Mouse (Mus musculus) heart, adult 9 months (tissue): ENCODE results near the gene Mipep.
A peak's percentile ranks its signal among the peaks of the same experiment; 100 is the strongest.

Source experiments
- DNase-seq, 2 experiments: peaks; one replicate each; pipeline ENCODE4 v3.0.0; 2022; ENCODE audit warnings: low spot score in 2 of 2

Gene Mipep

GRCm38 (mm10) chr14:60757265-60757664 is 27.1 kb upstream of the Mipep start:
- no peak for DNase-seq

DNA sequence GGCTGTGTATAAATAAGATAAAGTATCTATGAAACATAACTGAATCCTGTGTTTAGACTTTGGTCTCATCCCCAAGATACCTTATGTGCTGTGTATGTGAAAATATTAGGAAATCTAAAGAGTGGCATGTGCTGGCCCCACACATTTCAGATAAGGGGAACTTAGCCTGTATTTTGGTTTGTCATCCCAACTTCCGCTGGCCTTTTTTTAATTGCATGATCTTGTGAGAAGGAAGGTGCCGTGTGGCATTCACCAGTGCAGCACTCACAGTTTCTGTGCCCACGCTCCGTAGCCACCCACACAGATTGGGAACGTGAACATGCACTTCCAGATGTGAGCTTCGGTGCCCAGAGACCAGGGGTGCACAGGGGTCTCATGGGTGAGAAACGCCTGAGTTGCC is 26.7 kb upstream of the Mipep start:
- no peak for DNase-seq

DNA sequence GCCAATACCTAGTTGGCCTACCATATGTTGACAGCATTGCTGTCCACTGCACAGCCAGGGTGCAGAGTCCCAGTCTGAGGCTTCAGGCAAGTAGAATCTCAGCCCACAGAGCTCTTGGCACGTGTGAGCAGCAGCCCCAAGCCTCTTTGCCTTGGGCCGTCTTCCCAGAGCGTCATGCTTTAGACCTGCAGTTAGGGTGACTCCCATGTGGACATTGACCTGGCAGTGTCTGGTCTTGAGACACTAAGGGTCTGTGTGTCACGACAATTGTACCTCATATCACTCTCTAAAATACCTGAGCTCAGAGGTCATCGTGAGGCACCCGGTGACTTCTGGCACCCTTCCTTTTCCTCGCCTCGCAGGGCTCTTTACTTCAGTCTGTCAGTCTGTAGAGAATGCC is 25.3 kb upstream of the Mipep start:
- DNase-seq, result no peak

DNA sequence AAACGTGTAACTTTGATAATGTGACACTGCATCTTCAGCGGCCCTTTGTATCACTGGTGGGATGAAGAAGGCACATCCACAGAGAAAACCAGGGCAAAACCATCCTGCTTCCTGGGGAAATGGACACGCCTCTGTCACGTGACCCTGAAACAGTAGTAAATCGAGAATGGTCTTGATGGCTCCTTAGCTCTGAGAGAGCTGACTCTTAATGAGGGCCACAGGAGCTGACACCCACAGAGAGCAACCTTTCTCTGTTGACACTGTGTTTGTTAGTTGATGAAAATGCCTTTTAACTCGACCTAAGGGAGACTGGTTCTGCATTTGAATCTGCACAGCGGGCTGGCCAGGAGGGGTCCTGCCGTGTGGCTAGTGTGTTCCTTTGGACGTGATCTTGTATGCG is 22.6 kb upstream of the Mipep start:
- no peak for DNase-seq

- peak in 1 of 2 experiments; percentile 57 for DNase-seq
Observed at GRCm38 (mm10) chr14:60762754-60763153, 21.6 kb upstream of the Mipep start.

DNA sequence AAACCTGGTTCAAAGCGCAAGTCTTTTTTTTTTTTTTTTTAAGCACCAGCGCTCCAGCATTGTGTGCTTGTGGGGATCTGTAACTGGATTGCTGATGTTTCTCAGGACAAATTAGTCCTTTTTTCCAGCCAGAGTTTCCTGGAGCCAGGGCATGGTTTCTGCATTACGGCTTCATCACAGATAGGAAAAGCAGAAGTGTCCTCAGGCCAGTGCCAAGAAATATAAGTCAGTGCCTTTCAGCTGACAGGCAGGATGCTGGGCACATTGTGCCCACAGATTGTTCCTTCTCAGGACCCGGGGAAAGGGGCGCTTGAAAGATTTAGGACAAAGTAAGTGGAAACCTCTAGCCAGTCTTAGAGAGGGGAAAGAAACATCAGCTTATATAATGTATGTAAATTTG is 20.6 kb upstream of the Mipep start:
- DNase-seq, result peak; percentile 47 to 69

DNA sequence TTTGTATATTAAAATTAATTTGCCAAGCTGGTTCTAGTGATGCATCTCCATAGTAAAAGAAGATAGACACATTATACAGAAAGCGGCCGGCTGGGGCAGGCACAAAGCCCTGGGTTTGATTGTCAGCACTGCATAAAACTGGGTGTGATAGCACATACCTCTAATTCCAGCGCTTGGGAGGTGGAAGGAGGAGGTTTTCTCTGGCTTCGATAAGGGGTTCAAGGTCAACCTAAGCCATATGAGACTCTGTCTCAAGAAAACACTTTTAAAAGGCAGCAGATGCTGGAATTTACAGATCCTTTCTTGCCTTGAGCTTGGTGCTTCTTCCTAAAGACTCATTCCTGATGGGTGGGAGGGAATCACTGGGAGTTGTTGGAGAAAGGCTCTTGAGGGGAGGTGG is 19.8 kb upstream of the Mipep start:
- DNase-seq, result no peak

DNA sequence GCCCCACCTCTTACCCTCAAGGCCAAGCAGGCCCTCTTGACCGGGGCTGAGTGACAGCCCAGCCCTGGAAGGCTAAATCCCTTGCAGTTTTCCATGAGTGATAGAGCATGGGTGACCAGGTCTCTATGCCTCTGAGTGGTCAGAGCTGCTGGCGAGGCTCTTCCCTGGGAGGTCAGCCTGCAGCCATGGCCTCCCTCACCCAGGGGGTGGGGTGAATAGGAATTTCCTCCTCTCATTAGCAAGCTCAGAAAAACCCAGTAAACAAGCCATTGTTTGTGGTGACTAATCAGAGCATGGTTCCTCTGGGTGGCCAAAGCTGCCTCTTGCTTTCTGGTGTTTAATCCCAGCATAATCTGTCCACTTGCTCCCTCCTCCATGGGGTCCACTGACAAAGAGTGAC is 19.3 kb upstream of the Mipep start:
- peak; percentile 50 to 67 for DNase-seq

DNA sequence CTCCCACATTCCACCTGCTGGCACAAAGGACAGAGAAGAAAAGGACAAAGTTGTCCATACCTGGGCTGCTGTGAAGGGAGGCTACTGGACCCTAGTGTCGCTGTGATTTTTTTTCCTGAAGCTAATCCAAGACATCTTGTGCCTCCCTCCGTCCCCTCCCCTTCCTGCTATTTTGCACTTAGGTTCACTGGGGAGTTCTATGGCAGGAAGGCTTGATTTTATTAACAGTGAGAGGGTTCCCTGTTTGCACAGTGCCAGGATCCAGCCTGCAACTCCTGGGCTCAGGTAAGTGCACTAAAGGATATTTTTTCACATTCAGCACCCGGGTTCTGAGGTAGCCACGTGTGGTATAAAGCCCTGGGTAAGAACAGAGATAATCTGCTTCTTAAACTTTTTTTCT is 16.5 kb upstream of the Mipep start, which contains the start of gene C1qtnf9:
Gene C1qtnf9, plus strand, starts transcription at position 251 of the 400 bp plus-strand sequence.
- DNase-seq, result peak; percentile 31 to 67

- peak in 1 of 2 experiments; percentile 44 for DNase-seq
Observed at GRCm38 (mm10) chr14:60769340-60769739, 15.0 kb upstream of the Mipep start.

DNA sequence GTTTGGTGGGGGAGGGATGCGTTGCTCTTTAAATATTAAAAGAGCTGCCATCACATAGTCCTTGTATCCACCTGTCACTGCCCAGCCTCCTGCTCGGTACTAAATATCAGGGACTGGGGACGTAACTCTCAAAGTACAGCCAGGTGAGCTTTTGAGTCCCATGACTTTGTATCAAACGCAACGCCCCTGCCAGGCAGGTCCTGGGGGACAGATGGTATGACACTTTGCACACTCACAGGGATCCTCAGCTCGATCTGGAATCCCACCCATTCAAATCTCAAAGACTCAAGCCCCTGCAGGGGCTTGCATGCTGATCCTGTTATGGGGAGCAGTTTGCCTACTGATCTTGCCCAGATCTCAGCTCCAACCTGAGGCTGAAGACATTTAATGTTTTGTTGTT is 13.8 kb upstream of the Mipep start:
- DNase-seq, result no peak

DNA sequence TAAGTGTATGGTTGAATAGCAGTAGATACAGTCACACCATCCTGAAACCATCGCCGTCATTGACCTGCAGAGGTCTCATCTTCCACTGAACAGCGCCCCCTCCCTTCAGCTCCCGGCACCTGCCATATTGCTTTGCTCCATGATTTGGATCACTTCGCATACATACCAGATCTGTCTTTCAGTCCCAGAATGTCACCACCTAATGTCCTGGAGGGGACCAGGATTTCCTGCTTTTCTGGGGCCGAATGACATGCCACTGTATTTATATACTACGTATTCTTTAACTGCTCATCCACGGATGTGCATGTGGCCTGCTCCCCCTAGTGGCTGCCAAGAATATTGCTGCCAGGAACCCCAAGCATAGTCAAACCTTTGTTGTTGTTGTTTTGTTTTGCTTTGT is 13.3 kb upstream of the Mipep start:
- DNase-seq, result peak; percentile 48 to 64

DNA sequence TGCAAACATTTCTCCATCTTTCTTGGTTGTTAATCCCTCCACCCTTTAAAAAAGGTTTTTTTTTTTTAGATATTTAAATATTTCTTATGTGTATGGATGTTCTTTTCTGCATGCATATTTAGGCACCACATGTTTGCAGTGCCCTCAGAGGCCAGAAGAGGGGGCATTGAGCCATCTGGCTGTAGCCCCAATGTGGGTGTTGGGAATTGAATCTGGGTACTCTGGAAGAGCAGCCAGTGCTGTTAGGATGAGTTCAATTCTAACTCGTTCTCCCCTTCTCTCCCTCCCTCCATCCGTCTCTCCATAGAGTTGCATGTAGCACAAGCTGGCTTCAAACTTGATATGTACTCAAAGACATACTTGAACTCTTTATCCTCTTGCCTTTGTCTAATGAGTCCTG is 10.9 kb upstream of the Mipep start:
- no peak for DNase-seq

- no peak for DNase-seq
Observed at GRCm38 (mm10) chr14:60776521-60776920, 7.9 kb upstream of the Mipep start.

GRCm38 (mm10) chr14:60777485-60777919 is 6.9 kb upstream of the Mipep start:
- no peak for DNase-seq

DNA sequence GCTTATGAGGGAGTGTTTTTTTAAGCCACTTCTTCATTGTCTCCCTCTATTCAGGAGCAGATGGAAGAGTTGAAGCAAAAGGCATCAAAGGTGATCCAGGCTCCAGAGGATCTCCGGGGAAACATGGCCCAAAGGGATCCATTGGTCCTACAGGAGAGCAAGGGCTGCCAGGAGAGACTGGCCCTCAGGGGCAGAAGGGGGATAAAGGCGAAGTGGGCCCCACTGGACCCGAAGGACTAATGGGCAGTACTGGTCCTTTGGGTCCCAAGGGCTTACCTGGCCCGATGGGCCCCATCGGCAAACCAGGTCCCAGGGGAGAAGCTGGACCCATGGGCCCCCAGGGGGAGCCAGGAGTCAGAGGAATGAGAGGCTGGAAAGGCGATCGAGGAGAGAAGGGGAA is 5.2 kb upstream of the Mipep start:
- DNase-seq, result no peak

DNA sequence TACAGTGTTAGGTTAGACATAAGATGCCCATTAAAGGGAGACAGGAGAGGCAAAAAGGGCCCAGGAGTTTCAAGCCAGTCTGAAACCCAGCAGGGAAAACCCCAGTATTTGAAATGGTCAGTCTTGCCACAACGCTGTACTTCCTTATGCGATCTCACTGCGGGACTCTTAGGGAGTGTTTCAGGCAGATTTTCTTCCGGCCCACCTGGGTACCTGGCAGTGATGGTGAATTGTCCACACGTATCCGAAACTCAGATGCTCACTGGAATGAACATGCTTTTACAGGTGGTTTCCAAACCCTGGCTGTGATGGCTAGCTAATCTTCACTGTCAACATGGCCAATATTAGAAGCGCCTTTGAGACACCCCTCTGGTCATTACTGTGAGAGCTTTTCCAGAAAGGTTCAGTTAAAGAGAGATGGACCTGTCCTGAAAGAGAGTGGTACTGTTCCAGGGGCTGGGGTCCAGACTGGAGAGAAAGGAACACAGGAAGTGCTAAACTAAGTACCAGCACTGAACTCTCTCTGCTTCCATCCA is 2.2 kb upstream of the Mipep start:
- no peak for DNase-seq

DNA sequence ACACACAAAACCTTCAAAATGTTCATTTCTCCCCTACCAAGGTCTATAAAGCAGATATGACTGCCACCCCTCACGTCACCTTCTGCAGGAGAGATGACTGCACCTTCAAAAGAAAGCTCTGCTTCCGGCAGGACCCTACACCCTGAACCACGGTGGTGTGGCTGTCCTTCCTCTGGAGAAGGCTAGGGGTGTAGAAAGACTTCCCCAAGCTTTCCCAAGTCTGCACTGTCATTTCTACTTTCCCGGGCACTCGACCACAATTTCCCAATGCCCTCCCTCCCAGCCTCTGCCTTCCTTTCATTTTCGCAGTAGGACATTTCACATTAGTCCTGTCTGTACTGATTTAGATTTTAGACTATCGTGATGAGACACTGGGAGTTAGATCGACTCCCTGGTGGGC is 1.2 kb upstream of the Mipep start:
- DNase-seq, result no peak

DNA sequence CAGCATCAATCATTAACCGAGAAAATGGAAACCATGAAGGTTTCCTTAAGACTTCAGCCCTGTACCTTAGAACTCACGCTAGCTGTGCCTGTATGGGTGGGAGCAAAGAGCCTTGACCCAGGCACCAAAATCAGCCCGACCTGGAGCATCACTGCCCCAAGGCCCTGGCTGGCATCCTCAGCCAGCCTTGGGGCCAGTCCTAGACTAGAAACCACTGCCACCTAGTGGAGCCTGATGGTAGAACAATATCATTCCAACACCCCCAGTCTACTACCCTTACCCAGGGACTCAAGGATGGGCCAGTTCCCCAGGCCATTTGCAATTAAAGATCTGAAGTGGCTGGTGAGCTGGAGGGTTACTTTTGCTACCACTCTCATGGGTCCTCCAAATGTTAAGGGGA is 5.7 kb downstream of the Mipep start:
- DNase-seq, result peak; percentile 36 to 40

DNA sequence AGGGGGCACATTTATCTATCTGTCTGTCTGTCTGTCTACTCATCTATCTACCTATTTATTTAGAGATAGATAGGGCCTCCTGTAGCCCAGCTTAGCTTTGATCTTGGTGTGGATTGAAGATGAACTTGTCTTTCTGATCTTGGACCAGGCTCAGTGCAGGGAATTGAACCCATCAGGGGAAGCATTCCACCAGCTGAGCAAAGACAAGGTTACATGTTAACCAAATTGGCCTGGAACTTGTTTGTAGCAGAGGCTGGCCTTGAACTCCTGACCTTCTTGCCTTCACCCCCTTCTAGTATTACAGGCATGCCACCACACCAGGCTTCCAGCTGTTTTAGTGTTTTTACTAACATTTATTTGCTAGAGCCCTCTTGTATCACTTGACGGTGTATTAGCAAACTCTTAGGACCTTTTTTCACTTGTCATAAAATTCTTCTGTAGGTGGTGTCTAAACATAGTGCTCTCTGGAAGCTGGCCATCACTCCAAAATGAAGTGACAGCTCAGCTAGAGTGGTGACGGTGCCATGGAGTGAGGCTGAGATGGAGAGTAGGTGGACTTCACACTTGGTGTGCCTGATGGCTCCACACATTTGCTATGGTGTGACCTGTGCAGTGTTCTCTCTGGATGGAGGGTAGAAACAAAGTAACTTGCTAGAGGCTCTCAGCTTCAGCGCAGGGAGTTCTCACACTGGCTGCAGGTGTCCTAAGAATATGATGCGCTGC is 12.4 kb downstream of the Mipep start:
- DNase-seq, result no peak

DNA sequence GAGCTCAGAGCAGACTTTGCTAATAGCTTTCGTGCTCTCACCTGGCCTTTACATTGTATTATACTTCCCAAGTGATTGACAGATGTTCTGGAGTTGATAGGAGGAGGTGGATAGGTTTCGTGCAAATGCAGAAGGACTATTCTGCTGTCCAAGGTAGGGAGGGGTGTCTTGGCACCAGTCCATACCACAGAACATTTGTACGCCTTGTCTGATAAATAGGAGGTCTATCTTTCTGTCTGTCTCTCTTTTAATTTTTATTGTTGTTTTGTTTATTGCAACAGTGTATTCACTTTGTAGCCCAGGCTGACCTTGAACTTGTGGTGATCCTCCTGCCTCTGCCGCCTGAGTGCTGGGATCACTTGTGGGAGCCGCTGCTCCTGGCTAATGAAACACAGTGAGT is 13.2 kb downstream of the Mipep start:
- no peak for DNase-seq

- no peak for DNase-seq
Observed at GRCm38 (mm10) chr14:60798721-60799120, 14.3 kb downstream of the Mipep start.
